ENCODE assay signal across 12 mouse cellular contexts in the genomic region with DNA sequence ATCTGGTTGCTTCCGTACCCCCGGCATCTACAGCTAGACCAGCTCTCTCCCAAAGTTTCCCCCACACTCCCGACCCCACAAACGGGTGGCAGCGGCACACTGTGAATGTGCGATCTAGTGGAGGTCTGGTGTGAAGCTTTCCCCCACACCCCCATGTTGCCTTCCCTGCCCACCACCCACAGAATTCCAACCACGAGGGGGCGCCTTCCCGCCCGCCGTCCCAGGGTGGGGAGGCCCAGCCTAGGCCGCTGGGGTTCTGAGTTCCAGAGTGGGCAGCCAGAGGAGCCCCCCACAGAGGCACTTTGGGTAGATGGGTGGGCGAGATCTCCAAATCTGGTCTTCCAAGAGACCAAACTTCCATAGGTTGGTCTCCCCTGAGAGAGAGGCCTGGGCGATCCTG. TPM values are rescaled to one million over a fixed set of nuclear protein-coding genes. Genes with fewer than 3 reads are reported as not detected.
DNase-seq lines count a peak whose midpoint lies in the region; ATAC-seq and TF ChIP-seq lines count a peak whose summit lies in the region.
"Had no signal": no experiment of that assay in that cellular context is flagged by ENCODE, and none has a peak within 500 bp of the region (broad histone marks: within the 10 kb centered on the region; RNA-seq: fewer than 3 reads in every experiment).

No protein-coding gene starts in this region.

- H3K4me1 ChIP-seq in heart, embryonic 13.5 days = peaks cover 13% of the 10 kb centered on the region
- H3K4me1 ChIP-seq in intestine, postnatal 0 days (replicated peaks; ENCODE audit: control insufficient read depth, insufficient read depth, low read length) = no peaks in the 10 kb centered on the region

- no peak overlapping the region for H3K4me2 ChIP-seq in heart, embryonic 13.5 days
- no peak overlapping the region for H3K4me2 ChIP-seq in intestine, postnatal 0 days (replicated peaks; ENCODE audit: low read depth)

- H3K4me3 ChIP-seq in heart, embryonic 13.5 days = peak overlapping the region; percentile 30
- H3K4me3 ChIP-seq in intestine, postnatal 0 days (ENCODE audit: low read depth, low read length) = no peak overlapping the region

- H3K36me3 ChIP-seq in heart, embryonic 13.5 days = no peaks in the 10 kb centered on the region
- no peaks in the 10 kb centered on the region for H3K36me3 ChIP-seq in intestine, postnatal 0 days (ENCODE audit: control insufficient read depth, insufficient read depth)

- WGBS in heart, embryonic 13.5 days = 36% methylated on average over 14 of the region's 14 CpGs
- WGBS in intestine, postnatal 0 days = 28% methylated on average over 14 of the region's 14 CpGs

- no peak overlapping the region for H3K27ac ChIP-seq in heart, embryonic 13.5 days (replicated peaks)
- no peak overlapping the region for H3K27ac ChIP-seq in intestine, postnatal 0 days (ENCODE audit: low read depth, low read length)

- TF ChIP-seq CTCF in intestine, postnatal 0 days (IDR thresholded peaks at IDR 0.05; ENCODE audit: low read depth) = peak; percentile 43

- no peaks in the 10 kb centered on the region for H3K9me3 ChIP-seq in heart, embryonic 13.5 days
- H3K9me3 ChIP-seq in intestine, postnatal 0 days (ENCODE audit: control insufficient read depth) = no peaks in the 10 kb centered on the region
- H3K9me3 ChIP-seq: megakaryocyte, embryonic 14.5 days had no signal

- no peak for ATAC-seq in heart, embryonic 13.5 days (ENCODE audit: extremely low read depth, insufficient number of reproducible peaks, low FRiP score, low TSS enrichment)
- no peak for ATAC-seq in intestine, postnatal 0 days

- DNase-seq in heart, adult 11 months = no peak
- peak; percentile 12 for DNase-seq in thymus, postnatal 14 days
- no peak for DNase-seq in thymus, postnatal 10 days (ENCODE audit: low spot score in 2 of 2)
- peak; percentile 43 for DNase-seq in testis, postnatal 14 days (ENCODE audit: low spot score)
- no peak for DNase-seq in left cerebral cortex, adult 8-10 months (ENCODE audit: low spot score in 2 of 2)
- no peak for DNase-seq in kidney, postnatal 25 days
- DNase-seq: adrenal gland, adult 2 months; right cerebral cortex, postnatal 25 days had no signal

- H3K27me3 ChIP-seq in heart, embryonic 13.5 days (replicated peaks) = peaks cover 93% of the 10 kb centered on the region
- peaks cover 49% of the 10 kb centered on the region for H3K27me3 ChIP-seq in intestine, postnatal 0 days (replicated peaks; ENCODE audit: control insufficient read depth, insufficient read depth, low read length)

- H3K9ac ChIP-seq in heart, embryonic 13.5 days = no peak overlapping the region
- no peak overlapping the region; the same call in 1 of the 2 replicates for H3K9ac ChIP-seq in intestine, postnatal 0 days (ENCODE audit: low read depth, low read length)

RNA-seq across cellular contexts. Expression of a gene that starts 2.2 kb away (rescaled TPM):
- 0.42 and 0.44 TPM in 2 replicates for polyA plus RNA-seq in heart, embryonic 13.5 days (2015; fragmentation: Nextera tagmentation; extraction: Ambion mirVana)
- 2.8 and 3.5 TPM in 2 replicates for polyA plus RNA-seq in intestine, postnatal 0 days (2015; fragmentation: Nextera tagmentation; extraction: Ambion mirVana)
- total RNA-seq in left cerebral cortex, adult 8-10 months (2022) = 10 to 100 TPM; 30.5 to 36.3 (median 32.6) TPM
- total RNA-seq: common myeloid progenitor, adult 5-6 weeks had no signal

RNA-seq across cellular contexts. Expression of a gene that starts 21.8 kb away (rescaled TPM):
- 6.0 TPM in 2 replicates for polyA plus RNA-seq in heart, embryonic 13.5 days (2015; fragmentation: Nextera tagmentation; extraction: Ambion mirVana)
- 4.2 and 5.2 TPM in 2 replicates for polyA plus RNA-seq in intestine, postnatal 0 days (2015; fragmentation: Nextera tagmentation; extraction: Ambion mirVana)
- total RNA-seq in left cerebral cortex, adult 8-10 months (2022) = 10 to 100 TPM; 10.1 to 14.4 (median 11.3) TPM

RNA-seq across cellular contexts. Expression of a gene that starts 22.0 kb away (rescaled TPM):
- polyA plus RNA-seq in heart, embryonic 13.5 days (2015; fragmentation: Nextera tagmentation; extraction: Ambion mirVana) = 231 and 244 TPM in 2 replicates
- polyA plus RNA-seq in intestine, postnatal 0 days (2015; fragmentation: Nextera tagmentation; extraction: Ambion mirVana) = 256 and 266 TPM in 2 replicates
- total RNA-seq in left cerebral cortex, adult 8-10 months (2022) = 100 to 1,000 TPM in 2 of 4 experiments, 10 to 100 TPM in 2; 83.7 to 108 (median 99.6) TPM

RNA-seq across cellular contexts. Expression of a gene that starts 54.1 kb away (rescaled TPM):
- 15.4 and 15.6 TPM in 2 replicates for polyA plus RNA-seq in heart, embryonic 13.5 days (2015; fragmentation: Nextera tagmentation; extraction: Ambion mirVana)
- polyA plus RNA-seq in intestine, postnatal 0 days (2015; fragmentation: Nextera tagmentation; extraction: Ambion mirVana) = 3.7 and 5.0 TPM in 2 replicates
- 10 to 100 TPM; 28.9 to 32.0 (median 30.4) TPM for total RNA-seq in left cerebral cortex, adult 8-10 months (2022)

Comparison
In these comparisons a context has a peak if more than half of its experiments do, and no peak if none do; other contexts are left out.
1. DNase-seq: peak in thymus, postnatal 14 days (single experiment) and testis, postnatal 14 days (single experiment); none in heart, adult 11 months (single experiment), thymus, postnatal 10 days (0 of 2), left cerebral cortex, adult 8-10 months (0 of 2) and kidney, postnatal 25 days (0 of 2).